19 mouse cellular contexts compared by ENCODE assay signal in the genomic region with DNA sequence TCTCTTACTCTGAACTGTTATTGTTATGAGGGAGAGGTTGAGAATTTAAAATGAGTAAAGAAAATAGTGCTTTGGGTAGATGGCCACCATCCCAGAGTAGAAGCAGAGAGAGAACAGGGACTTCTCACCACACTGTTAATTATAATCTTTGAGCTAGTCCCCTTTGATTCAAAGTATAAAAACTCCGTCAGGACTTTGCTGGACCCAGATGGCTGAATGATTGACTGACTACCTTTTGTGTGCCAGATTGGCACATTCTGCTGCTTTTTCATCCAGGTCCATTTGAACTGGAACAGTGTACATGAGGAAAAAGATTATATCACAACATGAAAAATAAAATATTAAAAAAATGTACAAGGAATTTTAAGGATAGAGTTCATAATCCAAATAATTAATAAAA.
"Had no signal": no experiment of that assay in that cellular context is flagged by ENCODE, and none has a peak within 500 bp of the region (broad histone marks: within the 10 kb centered on the region; RNA-seq: fewer than 3 reads in every experiment).

No protein-coding gene starts in this region.

- H3K27ac ChIP-seq: kidney, postnatal 0 days; limb, embryonic 12.5 days; liver, embryonic 13.5 days; lung, embryonic 15.5 days; macrophage; neural tube, embryonic 13.5 days; stomach, embryonic 15.5 days had no signal

- H3K36me3 ChIP-seq: limb, embryonic 12.5 days; liver, embryonic 13.5 days; lung, embryonic 15.5 days; neural tube, embryonic 13.5 days; stomach, embryonic 15.5 days had no signal

- H3K9ac ChIP-seq: limb, embryonic 12.5 days; liver, embryonic 13.5 days; liver, postnatal 0 days; lung, embryonic 15.5 days; neural tube, embryonic 13.5 days; stomach, embryonic 15.5 days had no signal

- DNase-seq: layer of hippocampus, adult 9-11 months; liver; liver, embryonic 13.5 days; liver, postnatal 0 days; lung, postnatal 14 days; retina, postnatal 1 day; right cerebral cortex, postnatal 4 days; spleen, adult 18-20 months; thymus, adult 2 months; thymus, postnatal 25 days had no signal

- ATAC-seq: liver, postnatal 0 days; midbrain, embryonic 16.5 days had no signal

- H3K4me3 ChIP-seq: limb, embryonic 12.5 days; liver, embryonic 13.5 days; lung, embryonic 15.5 days; megakaryocyte, embryonic 14.5 days; neural tube, embryonic 13.5 days; stomach, embryonic 15.5 days had no signal

- H3K4me1 ChIP-seq: limb, embryonic 12.5 days; liver, embryonic 13.5 days; lung, embryonic 15.5 days; megakaryocyte, embryonic 14.5 days; neural tube, embryonic 13.5 days; stomach, embryonic 15.5 days had no signal

- H3K27me3 ChIP-seq: limb, embryonic 12.5 days; liver, embryonic 13.5 days; lung, embryonic 15.5 days; megakaryocyte, embryonic 14.5 days; neural tube, embryonic 13.5 days; stomach, embryonic 15.5 days had no signal

- H3K4me2 ChIP-seq: limb, embryonic 12.5 days; liver, embryonic 13.5 days; lung, embryonic 15.5 days; midbrain, embryonic 11.5 days; neural tube, embryonic 13.5 days; stomach, embryonic 15.5 days had no signal

- H3K9me3 ChIP-seq: limb, embryonic 12.5 days; liver, embryonic 13.5 days; lung, embryonic 15.5 days; megakaryocyte, embryonic 14.5 days; neural tube, embryonic 13.5 days; stomach, embryonic 15.5 days had no signal
